Mouse (Mus musculus) heart, postnatal 36 days (tissue): ENCODE results near the gene Ttc23. TPM values are rescaled to one million over a fixed set of nuclear protein-coding genes. Genes with fewer than 3 reads are reported as not detected.

Source experiments
- DNase-seq, 2 experiments: peaks; one replicate each; pipeline ENCODE4 v3.0.0; 2021 to 2022
- intact Hi-C: fragments of 180-260 bp; cut with DNase I; formaldehyde crosslinking; loops from one replicate; pipeline ENCODE4 v1.15.1; 2025
- total RNA-seq, 2 experiments: library from RNA; stranded (reverse); gene quantifications; 2 replicates each; pipeline ENCODE4 v1.2.3; 2021

Ttc23 gene
- total RNA-seq, 2 experiments from 2014 or later, result 17.8 to 19.3 TPM

GRCm38 (mm10) chr7:67644291-67644690 is 2.9 kb upstream of the Ttc23 start:
- DNase-seq, result no peak
- intact Hi-C loops, result no loop called here

GRCm38 (mm10) chr7:67644833-67645680 is 2.2 kb upstream of the Ttc23 start, which contains the start of gene Lrrc28:
Lrrc28 (minus strand) TSS chr7:67645268.
- peak; percentile 97 to 98 for DNase-seq
- intact Hi-C loops, result loop anchor here (5.0 kb wide), 1 partner anchor 808 kb away; the partner anchor contains the start of gene Adamts17

- DNase-seq, result no peak
- intact Hi-C loops, result loop anchor here (5.0 kb wide), 1 partner anchor 808 kb away; the partner anchor contains the start of gene Adamts17
Measured at GRCm38 (mm10) chr7:67645681-67646014, 1.6 kb upstream of the Ttc23 start.

GRCm38 (mm10) chr7:67646131-67646530 is 1.1 kb upstream of the Ttc23 start:
- intact Hi-C loops, result loop anchor here (5.0 kb wide), 1 partner anchor 809 kb away; the partner anchor contains the start of gene Adamts17
- no peak for DNase-seq

GRCm38 (mm10) chr7:67648376-67648775 is 1.2 kb downstream of the Ttc23 start:
- intact Hi-C loops, result loop anchor here (5.0 kb wide), 1 partner anchor 811 kb away; the partner anchor contains the start of gene Adamts17

GRCm38 (mm10) chr7:67652211-67652610 is 5.0 kb downstream of the Ttc23 start:
- intact Hi-C loops, result no loop called here
- no peak for DNase-seq

More at GRCm38 (mm10) chr7:67648376-67648775, 1.2 kb downstream of the Ttc23 start:
- DNase-seq, result no peak

- intact Hi-C loops, result no loop called here
- DNase-seq, result no peak
Measured at GRCm38 (mm10) chr7:67654668-67655067, 7.5 kb downstream of the Ttc23 start.

- DNase-seq, result no peak
- intact Hi-C loops, result no loop called here
Measured at GRCm38 (mm10) chr7:67655186-67655585, 8.0 kb downstream of the Ttc23 start.

- intact Hi-C loops, result no loop called here
Measured at GRCm38 (mm10) chr7:67658110-67658509, 10.9 kb downstream of the Ttc23 start.

GRCm38 (mm10) chr7:67662424-67662823 is 15.2 kb downstream of the Ttc23 start:
- no peak for DNase-seq
- intact Hi-C loops, result no loop called here

More at GRCm38 (mm10) chr7:67658110-67658509, 10.9 kb downstream of the Ttc23 start:
- DNase-seq, result no peak

- intact Hi-C loops, result no loop called here
Measured at GRCm38 (mm10) chr7:67663981-67664694, 16.9 kb downstream of the Ttc23 start.

GRCm38 (mm10) chr7:67670965-67671364 is 23.8 kb downstream of the Ttc23 start:
- DNase-seq, result no peak
- intact Hi-C loops, result loop anchor here (5.0 to 10.0 kb wide), 2 partner anchors 284 to 631 kb away; partner anchors contain the start of gene Igf1r

More at GRCm38 (mm10) chr7:67663981-67664694, 16.9 kb downstream of the Ttc23 start:
- no peak for DNase-seq

- intact Hi-C loops, result loop anchor here (1.0 to 10.0 kb wide), 3 partner anchors 87 to 630 kb away; partner anchors contain the start of genes Igf1r and Synm
- peak; percentile 98 to 100 for DNase-seq
Measured at GRCm38 (mm10) chr7:67672650-67673049, 25.4 kb downstream of the Ttc23 start.

- intact Hi-C loops, result loop anchor here (1.0 to 10.0 kb wide), 3 partner anchors 30 to 629 kb away; partner anchors contain the start of gene Igf1r
- DNase-seq, result no peak
Measured at GRCm38 (mm10) chr7:67673656-67674055, 26.4 kb downstream of the Ttc23 start.

GRCm38 (mm10) chr7:67678878-67679499 is 31.8 kb downstream of the Ttc23 start:
- no peak for DNase-seq
- intact Hi-C loops, result loop anchor here (10.0 kb wide), 1 partner anchor 276 kb away; the partner anchor contains the start of gene Igf1r

GRCm38 (mm10) chr7:67681078-67681477 is 33.9 kb downstream of the Ttc23 start:
- intact Hi-C loops, result no loop called here
- DNase-seq, result no peak

- intact Hi-C loops, result no loop called here
- DNase-seq, result no peak
Measured at GRCm38 (mm10) chr7:67683006-67683405, 35.8 kb downstream of the Ttc23 start.

GRCm38 (mm10) chr7:67686545-67686944 is 39.3 kb downstream of the Ttc23 start:
- no peak for DNase-seq
- intact Hi-C loops, result no loop called here

GRCm38 (mm10) chr7:67688281-67688680 is 41.1 kb downstream of the Ttc23 start:
- no peak for DNase-seq
- intact Hi-C loops, result no loop called here

GRCm38 (mm10) chr7:67689793-67690192 is 42.6 kb downstream of the Ttc23 start:
- no peak for DNase-seq

More at GRCm38 (mm10) chr7:67689793-67690192, 42.6 kb downstream of the Ttc23 start:
- intact Hi-C loops, result no loop called here
